Mouse (Mus musculus) MEL (cell line): Measurements from ENCODE around the gene Chchd1. TPM values are rescaled to one million over a fixed set of nuclear protein-coding genes. Genes with fewer than 3 reads are reported as not detected.
A peak's percentile ranks its signal among the peaks of the same experiment; 100 is the strongest.

Source experiments
- DNase-seq: peaks from one replicate; pipeline ENCODE4 v3.0.0; 2011; ENCODE audit warnings: low read depth, low spot score
- H3K27ac ChIP-seq: 2 replicates; pipeline ENCODE4 v1.5.1; 2012; ENCODE audit warnings: low read depth, mild to moderate bottlenecking, control low read depth, low read length, moderate library complexity; ENCODE audit not compliant: control insufficient read depth
- H3K27me3 ChIP-seq, 2 experiments: fragments of 150-350 bp in 1 of 2; sonication (generic) in 1 of 2; 2 replicates each; pipeline ENCODE4 v1.6.1; 2012; ENCODE audit warnings: low read length in 2 of 2, mild to moderate bottlenecking in 2 of 2, improper control_type of control experiment in 1 of 2, moderate library complexity in 1 of 2; ENCODE audit not compliant: insufficient read depth in 2 of 2, control insufficient read depth in 1 of 2
- H3K36me3 ChIP-seq, 2 experiments: 2 replicates each; pipeline ENCODE4 v1.6.1; 2012 to 2014; ENCODE audit warnings: low read length in 2 of 2, improper control_type of control experiment in 1 of 2, inconsistent platforms in 1 of 2, mild to moderate bottlenecking in 1 of 2; ENCODE audit not compliant: insufficient read depth in 2 of 2, control insufficient read depth in 1 of 2
- H3K4me1 ChIP-seq, 2 experiments: fragments of 150-350 bp in 1 of 2; sonication (generic) in 1 of 2; 2 replicates each; pipeline ENCODE4 v1.6.1; 2012; ENCODE audit warnings: low read length in 2 of 2, improper control_type of control experiment in 1 of 2, mild to moderate bottlenecking in 1 of 2; ENCODE audit not compliant: insufficient read depth in 2 of 2, control insufficient read depth in 1 of 2
- H3K4me3 ChIP-seq, 2 experiments: fragments of 150-350 bp in 1 of 2; sonication (generic) in 1 of 2; 2 replicates each; pipeline ENCODE4 v1.5.1; 2012; ENCODE audit warnings: low read depth in 2 of 2, low read length in 2 of 2, mild to moderate bottlenecking in 2 of 2, moderate library complexity in 2 of 2, control low read depth in 1 of 2, improper control_type of control experiment in 1 of 2; ENCODE audit not compliant: control insufficient read depth in 1 of 2, insufficient read depth in 1 of 2
- H3K79me2 ChIP-seq: 2 replicates; pipeline ENCODE4 v1.6.1; 2012; ENCODE audit warnings: mild to moderate bottlenecking, low read length, moderate library complexity; ENCODE audit not compliant: control insufficient read depth, poor library complexity, insufficient read depth
- H3K9ac ChIP-seq: 2 replicates; pipeline ENCODE4 v1.6.1; 2012; ENCODE audit warnings: low read depth, mild to moderate bottlenecking, control low read depth, low read length, moderate library complexity; ENCODE audit not compliant: control insufficient read depth, poor library complexity, severe bottlenecking
- H3K9me3 ChIP-seq: fragments of 150-350 bp; sonication (generic); replicated peaks from 2 replicates; pipeline ENCODE4 v1.6.1; 2012; ENCODE audit warnings: mild to moderate bottlenecking, low read length, improper control_type of control experiment, moderate library complexity; ENCODE audit not compliant: insufficient read depth
- EP300 ChIP-seq, 2 experiments: IDR thresholded peaks; 2 replicates each; pipeline ENCODE4 v1.6.1; 2011; ENCODE audit warnings: improper control_type of control experiment in 2 of 2, low read length in 2 of 2, low read depth in 1 of 2, mild to moderate bottlenecking in 1 of 2
- ETS1 ChIP-seq: IDR thresholded peaks from 2 replicates; pipeline ENCODE4 v1.6.1; 2012; ENCODE audit warnings: low read depth, mild to moderate bottlenecking, inconsistent platforms, low read length, improper control_type of control experiment, moderate library complexity
- GABPA ChIP-seq: IDR thresholded peaks from 2 replicates; pipeline ENCODE4 v1.6.1; 2012; ENCODE audit warnings: low read depth, mild to moderate bottlenecking, inconsistent platforms, low read length, improper control_type of control experiment, moderate library complexity
- HCFC1 ChIP-seq: IDR thresholded peaks from 2 replicates; pipeline ENCODE4 v1.6.1; 2012; ENCODE audit warnings: low read depth, mild to moderate bottlenecking, inconsistent platforms, low read length, improper control_type of control experiment, moderate library complexity
- KAT2A ChIP-seq: conservative IDR thresholded peaks from 2 replicates; pipeline ENCODE4 v1.6.1; 2012; ENCODE audit warnings: low read depth, low read length, improper control_type of control experiment, inconsistent platforms
- MAFK ChIP-seq: IDR thresholded peaks from 2 replicates; pipeline ENCODE4 v1.6.1; 2011; ENCODE audit warnings: low read depth, mild to moderate bottlenecking, low read length, improper control_type of control experiment, borderline replicate concordance
- MAX ChIP-seq: IDR thresholded peaks from 2 replicates; pipeline ENCODE4 v1.6.1; 2011; ENCODE audit warnings: low read length, improper control_type of control experiment
- NELFE ChIP-seq: IDR thresholded peaks from 2 replicates; pipeline ENCODE4 v1.6.1; 2011; ENCODE audit warnings: low read depth, low read length, improper control_type of control experiment
- POLR2A ChIP-seq, 2 experiments: IDR thresholded peaks; 2 replicates each; pipeline ENCODE4 v1.6.1; 2011 to 2012; ENCODE audit warnings: low read length in 2 of 2, mild to moderate bottlenecking in 2 of 2, control low read depth in 1 of 2, improper control_type of control experiment in 1 of 2, low read depth in 1 of 2, moderate library complexity in 1 of 2; ENCODE audit not compliant: control insufficient read depth in 1 of 2, insufficient read depth in 1 of 2, poor library complexity in 1 of 2
- SIN3A ChIP-seq: IDR thresholded peaks from 2 replicates; pipeline ENCODE4 v1.6.1; 2012; ENCODE audit warnings: low read length, improper control_type of control experiment, inconsistent platforms
- SMC3 ChIP-seq: IDR thresholded peaks from 2 replicates; pipeline ENCODE4 v1.6.1; 2011; ENCODE audit warnings: low read depth, low read length, improper control_type of control experiment
- TAL1 ChIP-seq: IDR thresholded peaks from 2 replicates; pipeline ENCODE4 v1.6.1; 2012; ENCODE audit warnings: mild to moderate bottlenecking, inconsistent platforms, low read length, moderate library complexity, mixed read lengths
- TCF12 ChIP-seq: IDR thresholded peaks from 2 replicates; pipeline ENCODE4 v1.6.1; 2014; ENCODE audit warnings: low read depth, mild to moderate bottlenecking, inconsistent platforms, low read length, improper control_type of control experiment, moderate library complexity
- USF2 ChIP-seq, 2 experiments: IDR thresholded peaks; 2 replicates each; pipeline ENCODE4 v1.6.1; 2011 to 2012; ENCODE audit warnings: improper control_type of control experiment in 2 of 2, low read length in 2 of 2, borderline replicate concordance in 1 of 2, inconsistent platforms in 1 of 2, low read depth in 1 of 2, mild to moderate bottlenecking in 1 of 2; ENCODE audit not compliant: insufficient read depth in 1 of 2
- ZC3H11A ChIP-seq: IDR thresholded peaks from 2 replicates; pipeline ENCODE4 v1.6.1; 2012; ENCODE audit warnings: low read depth, mild to moderate bottlenecking, inconsistent platforms, low read length, improper control_type of control experiment
- ZNF384 ChIP-seq: IDR thresholded peaks from 2 replicates; pipeline ENCODE4 v1.6.1; 2012; ENCODE audit warnings: low read depth, mild to moderate bottlenecking, inconsistent platforms, low read length, improper control_type of control experiment
- polyA plus RNA-seq, 2 experiments: library from polyadenylated mRNA; stranded (reverse) in 1 of 2; unstranded in 1 of 2; fragments of >175 nt in 1 of 2; fragments of >200 nt in 1 of 2; gene quantifications; 2 replicates each; pipeline versions ENCODE4 v1.2.1 to v1.2.4; 2012; ENCODE audit warnings: low replicate concordance in 2 of 2, low read depth in 1 of 2; ENCODE audit not compliant: insufficient read length in 2 of 2, insufficient read depth in 1 of 2, missing spikeins in 1 of 2
- total RNA-seq: library from RNA; depleted of rRNA; stranded (reverse); fragments of 300-350 nt; gene quantifications from 2 replicates; pipeline ENCODE4 v1.2.3, GENCODE M21; 2012

Chchd1 gene
- total and polyA plus RNA-seq, 3 experiments = 136 to 164 TPM; not detected in 1

DNA sequence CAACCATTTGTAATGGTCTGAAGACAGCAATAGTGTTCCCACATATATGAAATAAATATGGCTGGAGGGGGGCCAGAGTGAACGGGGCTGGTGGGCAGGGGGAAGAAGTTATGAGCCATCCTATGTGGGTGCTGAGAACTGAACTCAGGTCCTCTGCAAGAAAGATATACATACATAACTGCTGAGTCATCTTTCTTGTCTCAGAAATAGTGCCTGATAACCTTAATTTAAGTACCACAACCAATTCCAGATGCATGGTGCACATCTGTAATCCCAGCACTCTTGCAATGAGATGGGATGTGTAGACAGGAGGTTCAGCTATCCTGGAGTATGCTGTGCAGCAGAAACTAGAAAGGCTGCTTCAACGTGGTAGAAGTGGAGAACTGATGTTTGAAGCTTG is 21.1 kb upstream of the Chchd1 start:
- TF ChIP-seq MAFK (peak; percentile 72), ZNF384 (no peak), TAL1 (no peak)
- TF ChIP-seq, all 39 proteins: peak for 1
- Histone ChIP-seq H3K36me3 (peaks cover 25 to 40% of the 10 kb centered on the region in 2 experiments), H3K9me3 (no peaks in the 10 kb centered on the region), H3K9ac (no peak overlapping the region), H3K27me3 (no peaks in the 10 kb centered on the region), H3K27ac (peak overlapping the region; percentile 32), H3K4me3 (no peak overlapping the region), H3K4me1 (peaks cover 10 to 14% of the 10 kb centered on the region in 2 experiments), H3K79me2 (peaks cover 1% of the 10 kb centered on the region; the same call in 1 of the 2 replicates)
- no peak for DNase-seq

DNA sequence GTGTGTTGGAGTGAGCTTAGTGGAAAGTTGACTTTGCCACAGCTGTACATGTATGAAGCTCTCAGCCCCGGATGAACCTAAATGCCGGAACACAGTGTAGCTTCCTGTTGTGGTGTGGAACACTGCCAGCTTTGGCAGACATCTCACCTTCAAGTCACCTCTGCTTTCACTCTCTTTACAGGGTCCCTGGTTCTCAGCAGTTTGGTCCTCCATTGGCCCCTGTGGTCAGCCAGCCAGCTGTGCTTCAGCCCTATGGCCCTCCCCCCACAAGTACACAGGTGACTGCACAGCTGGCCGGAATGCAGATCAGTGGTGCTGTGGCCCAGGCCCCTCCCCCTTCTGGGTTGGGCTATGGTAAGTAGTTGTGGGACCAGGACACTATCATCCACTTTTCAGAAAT is 20.3 kb upstream of the Chchd1 start:
- peak; percentile 89 for DNase-seq
- H3K27ac ChIP-seq = peak overlapping the region; percentile 32

GRCm38 (mm10) chr14:20686576-20686975 is 16.2 kb upstream of the Chchd1 start:
- TF ChIP-seq GABPA (no peak), POLR2A (IDR thresholded peaks at IDR 0.05; ENCODE audit: control insufficient read depth in 1 of 2, insufficient read depth in 1 of 2, low read depth in 1 of 2, low read length in 2 of 2, poor library complexity in 1 of 2) (0 out of 4 replicates have a peak, but pooled peaks of 1 of the 2 experiments have one; percentile 17), ZC3H11A (no peak), USF2 (IDR thresholded peaks at IDR 0.05; ENCODE audit: borderline replicate concordance in 1 of 2, insufficient read depth in 1 of 2, low read depth in 1 of 2, low read length in 2 of 2) (no peak), NELFE (no peak), KAT2A (no peak)
- DNase-seq = no peak
- Histone ChIP-seq H3K4me3 (no peak overlapping the region), H3K27ac (no peak overlapping the region), H3K9ac (no peak overlapping the region), H3K27me3 (no peaks in the 10 kb centered on the region), H3K36me3 (peaks cover 13 to 36% of the 10 kb centered on the region in 2 experiments), H3K79me2 (no peaks in the 10 kb centered on the region), H3K4me1 (peaks cover 7 to 14% of the 10 kb centered on the region in 2 experiments), H3K9me3 (no peaks in the 10 kb centered on the region)

More for the DNA sequence above, 20.3 kb upstream of the Chchd1 start:
- peaks cover 25 to 40% of the 10 kb centered on the region in 2 experiments for H3K36me3 ChIP-seq
- 0 out of 2 replicates have a peak, but pooled peaks have one; percentile 34 for TF ChIP-seq SIN3A
- TF ChIP-seq MAX = no peak
- TF ChIP-seq TCF12 = 0 out of 2 replicates have a peak, but pooled peaks have one; percentile 15
- TF ChIP-seq ETS1 = peak; percentile 46; the same call in 1 of the 2 replicates
- TF ChIP-seq ZC3H11A = no peak
- TF ChIP-seq EP300 (IDR thresholded peaks at IDR 0.05; ENCODE audit: low read depth in 1 of 2, low read length in 2 of 2) = peak; percentile 12 to 28; a peak in 2 of 4 replicates
- TF ChIP-seq HCFC1 = peak; percentile 49
- TF ChIP-seq SMC3 = no peak
- H3K79me2 ChIP-seq = no peaks in the 10 kb centered on the region
- H3K9me3 ChIP-seq = no peaks in the 10 kb centered on the region
- H3K4me3 ChIP-seq = no peak overlapping the region
- peaks cover 10 to 14% of the 10 kb centered on the region in 2 experiments for H3K4me1 ChIP-seq
- H3K27me3 ChIP-seq = no peaks in the 10 kb centered on the region
- H3K9ac ChIP-seq = no peak overlapping the region
